Mouse (Mus musculus) midbrain, embryonic 10.5 days (tissue): Measurements from ENCODE around the gene Thg1l. TPM values are rescaled to one million over a fixed set of nuclear protein-coding genes. Genes with fewer than 3 reads are reported as not detected.

ENCODE experiments used
- DNase-seq: peaks from one replicate; pipeline ENCODE4 v3.0.0-alpha.2; 2017; ENCODE audit warnings: low spot score
- H3K27ac ChIP-seq: fragments of 300-500 bp; sonication (generic); replicated peaks from 2 replicates; pipeline ENCODE4 v1.5.1; 2016; ENCODE audit warnings: mild to moderate bottlenecking
- H3K27me3 ChIP-seq: fragments of 300-500 bp; sonication (generic); 2 replicates; pipeline ENCODE4 v1.6.1; 2016; ENCODE audit warnings: low read depth, mild to moderate bottlenecking; ENCODE audit not compliant: poor library complexity, severe bottlenecking
- H3K36me3 ChIP-seq: fragments of 300-500 bp; sonication (generic); 2 replicates; pipeline ENCODE4 v1.6.1; 2016; ENCODE audit warnings: mild to moderate bottlenecking, moderate library complexity
- H3K4me1 ChIP-seq: fragments of 300-500 bp; sonication (generic); 2 replicates; pipeline ENCODE4 v1.6.1; 2016
- H3K4me3 ChIP-seq: fragments of 300-500 bp; sonication (generic); 2 replicates; pipeline ENCODE4 v1.5.1; 2016; ENCODE audit warnings: mild to moderate bottlenecking, moderate library complexity
- H3K9me3 ChIP-seq: fragments of 300-500 bp; sonication (generic); replicated peaks from 2 replicates; pipeline ENCODE4 v1.6.1; 2016; ENCODE audit warnings: mild to moderate bottlenecking
- WGBS: fragments of 180-500 bp; shearing (Covaris S2); methylation state at CpG from one replicate; pipeline ENCODE4 v1.1.7; 2016; 5-methylcytosine and 5-hydroxymethylcytosine counted together
- polyA plus RNA-seq: library from polyadenylated mRNA; unstranded; fragments of >200 nt; fragmentation: Nextera tagmentation; extraction: Ambion mirVana; gene quantifications from 2 replicates; pipeline ENCODE4 v1.2.1, GENCODE M21; 2016

The Thg1l gene
- polyA plus RNA-seq, 1 experiment from 2014 or later, result 18.3 TPM

DNA sequence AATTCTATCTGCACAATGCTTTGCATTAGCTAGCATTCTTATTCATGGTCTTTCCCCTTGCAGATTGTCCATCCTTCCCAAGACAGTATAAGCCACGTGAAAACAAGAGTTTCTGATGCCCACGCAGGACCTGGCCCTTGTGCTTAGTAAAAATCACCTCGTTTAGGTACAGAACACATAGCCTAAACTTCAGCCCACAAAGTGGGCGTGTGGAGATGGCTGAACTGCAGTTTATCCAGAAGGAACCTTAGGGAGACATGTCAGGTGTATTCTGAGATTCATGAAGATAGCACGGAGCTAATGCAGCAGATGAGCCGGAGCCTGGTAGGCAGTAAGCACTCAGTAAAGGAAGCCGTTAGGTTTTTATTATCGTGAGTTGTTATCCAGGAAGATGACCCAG, 34.3 kb downstream of the Thg1l start:
- no peaks in the 10 kb centered on the region for H3K9me3 ChIP-seq
- 39% methylated on average over 8 of the region's 8 CpGs for WGBS
- DNase-seq, result peak; percentile 26
- H3K27ac ChIP-seq, result peak overlapping the region; percentile 86
- no peaks in the 10 kb centered on the region for H3K27me3 ChIP-seq
- peaks cover 32% of the 10 kb centered on the region for H3K4me1 ChIP-seq
- H3K36me3 ChIP-seq, result no peaks in the 10 kb centered on the region
- H3K4me3 ChIP-seq, result peak overlapping the region; percentile 24

DNA sequence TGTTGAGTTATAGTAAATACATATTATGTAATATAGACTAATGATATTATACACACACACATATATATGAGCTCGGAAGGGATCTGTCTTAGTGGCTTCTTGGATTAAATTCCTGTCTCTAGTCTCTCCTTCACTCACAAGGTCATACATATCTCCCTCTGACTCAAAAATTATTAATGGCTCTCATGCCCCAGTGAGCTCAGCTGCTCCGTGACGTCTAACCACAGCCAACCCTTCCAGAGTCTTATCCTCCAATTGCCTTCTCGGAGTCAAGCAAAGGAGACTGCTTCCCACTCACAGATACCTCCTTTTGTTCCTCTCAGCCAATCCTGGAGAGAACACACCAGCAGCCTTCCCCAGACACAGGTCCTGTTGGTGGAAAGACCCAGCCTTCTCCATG, 36.5 kb downstream of the Thg1l start:
- Histone ChIP-seq H3K4me1 (peaks cover 31% of the 10 kb centered on the region), H3K36me3 (no peaks in the 10 kb centered on the region), H3K27me3 (no peaks in the 10 kb centered on the region), H3K27ac (no peak overlapping the region), H3K9me3 (no peaks in the 10 kb centered on the region), H3K4me3 (no peak overlapping the region)
- DNase-seq, result no peak
- 83% methylated on average over 4 of the region's 4 CpGs for WGBS

DNA sequence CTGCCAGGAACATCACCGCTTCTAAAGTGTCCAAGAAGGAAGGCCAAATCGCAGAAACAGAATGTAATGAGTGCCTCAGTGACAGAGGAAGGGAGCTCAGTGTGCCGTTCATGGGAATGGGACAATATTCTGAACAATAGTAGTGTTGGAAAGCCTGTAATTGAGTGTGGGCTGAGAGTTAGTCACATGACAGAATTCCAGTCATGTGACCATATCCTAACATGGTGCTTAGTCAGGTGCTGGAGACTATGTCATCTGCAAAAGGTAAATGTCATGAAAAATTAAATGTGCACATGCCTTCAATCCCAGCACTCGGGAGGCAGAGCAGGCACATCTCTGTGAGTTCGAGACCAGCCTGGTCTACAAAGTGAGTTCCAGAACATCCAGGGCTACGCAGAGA, 37.3 kb downstream of the Thg1l start:
- Histone ChIP-seq H3K27me3 (no peaks in the 10 kb centered on the region), H3K4me1 (peaks cover 31% of the 10 kb centered on the region), H3K36me3 (no peaks in the 10 kb centered on the region), H3K9me3 (no peaks in the 10 kb centered on the region), H3K4me3 (no peak overlapping the region), H3K27ac (no peak overlapping the region)
- DNase-seq, result no peak
- WGBS, result 97% methylated on average over 6 of the region's 6 CpGs

DNA sequence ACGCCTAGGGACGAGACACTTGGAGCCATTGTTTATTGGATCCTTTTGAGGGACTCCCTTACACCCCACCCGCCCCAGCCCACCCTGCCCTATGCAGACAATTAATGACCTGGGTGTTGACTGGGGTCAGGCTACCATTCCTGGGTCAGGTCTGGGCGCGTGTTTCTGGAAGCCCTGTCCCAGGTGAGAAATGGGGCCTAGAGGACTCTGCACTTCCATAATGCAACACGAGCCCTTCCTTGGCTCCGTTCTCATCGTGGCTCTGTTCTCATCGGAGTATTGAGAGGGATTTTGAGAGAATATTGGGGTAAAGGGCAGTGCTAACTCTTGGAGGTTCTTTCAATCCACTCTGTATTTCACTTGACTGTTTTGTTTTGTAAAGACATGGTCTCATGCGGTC, 39.1 kb downstream of the Thg1l start:
- DNase-seq, result no peak
- Histone ChIP-seq H3K4me3 (no peak overlapping the region), H3K9me3 (no peaks in the 10 kb centered on the region), H3K27ac (peak overlapping the region; percentile 55; the same call in 1 of the 2 replicates), H3K36me3 (peaks cover 9% of the 10 kb centered on the region), H3K27me3 (no peaks in the 10 kb centered on the region), H3K4me1 (peaks cover 16% of the 10 kb centered on the region)
- WGBS, result 90% methylated on average over 10 of the region's 10 CpGs

DNA sequence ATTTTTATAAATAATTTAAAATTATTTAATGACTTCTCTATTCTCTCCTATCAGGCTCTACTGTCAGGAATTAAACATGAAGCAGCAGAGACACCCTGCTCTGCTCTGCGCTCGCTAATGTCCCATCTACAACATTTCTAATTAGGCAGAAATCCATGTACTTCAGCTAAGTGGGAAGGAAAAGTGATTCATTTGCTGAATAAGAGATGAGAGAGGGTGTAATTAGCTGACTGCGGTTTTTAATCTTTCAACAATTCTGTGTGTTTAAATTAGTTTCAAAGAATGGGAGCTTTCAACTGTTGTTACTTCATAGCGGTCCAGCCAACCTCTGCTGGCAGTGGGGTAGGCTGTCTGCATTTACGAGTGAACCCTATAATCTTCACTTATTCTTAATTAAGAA, 44.6 kb downstream of the Thg1l start:
- Histone ChIP-seq H3K4me3 (no peak overlapping the region), H3K4me1 (0 out of 2 replicates have a peak, but pooled peaks cover 4% of the 10 kb centered on the region), H3K27me3 (no peaks in the 10 kb centered on the region), H3K36me3 (peaks cover 63% of the 10 kb centered on the region), H3K9me3 (no peaks in the 10 kb centered on the region), H3K27ac (no peak overlapping the region)
- no peak for DNase-seq
- 95% methylated on average over 5 of the region's 5 CpGs for WGBS

DNA sequence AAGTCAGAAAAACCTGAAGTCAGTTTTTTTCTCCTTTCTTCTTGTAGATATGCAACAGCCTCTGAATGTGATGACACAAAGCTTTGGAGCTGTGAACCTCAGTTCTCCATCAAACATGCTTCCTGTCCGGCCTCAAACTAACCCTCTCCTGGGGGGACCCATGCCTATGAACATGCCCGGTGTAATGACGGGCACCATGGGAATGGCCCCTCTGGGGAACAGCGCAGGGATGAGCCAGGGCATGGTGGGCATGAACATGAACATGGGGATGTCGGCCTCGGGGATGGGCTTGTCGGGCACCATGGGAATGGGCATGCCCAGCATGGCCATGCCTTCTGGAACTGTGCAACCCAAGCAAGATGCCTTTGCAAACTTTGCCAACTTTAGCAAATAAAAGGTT, 46.4 kb downstream of the Thg1l start:
- Histone ChIP-seq H3K36me3 (peaks cover 70% of the 10 kb centered on the region), H3K27me3 (no peaks in the 10 kb centered on the region), H3K9me3 (no peaks in the 10 kb centered on the region), H3K4me1 (no peaks in the 10 kb centered on the region), H3K27ac (no peak overlapping the region), H3K4me3 (no peak overlapping the region)
- 91% methylated on average over 7 of the region's 7 CpGs for WGBS
- DNase-seq, result no peak

DNA sequence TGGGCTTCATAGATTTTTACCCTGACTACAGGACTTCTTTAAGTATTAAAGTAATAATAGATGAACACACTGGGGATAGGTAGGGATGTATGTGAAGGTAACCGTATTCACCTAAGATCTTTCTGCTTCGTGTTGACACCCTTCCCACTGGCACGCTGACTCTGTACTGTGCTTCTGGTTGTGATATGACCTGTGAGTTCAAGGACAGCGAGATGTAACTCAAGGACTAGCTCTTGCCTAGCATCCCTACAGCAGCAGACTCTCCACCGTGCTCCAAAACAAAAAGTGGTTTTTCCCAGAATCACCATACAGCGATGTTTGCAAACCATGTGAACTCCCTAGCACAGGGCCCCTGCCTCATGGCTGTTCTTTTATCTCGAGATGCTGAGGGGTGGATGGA, 47.2 kb downstream of the Thg1l start:
- Histone ChIP-seq H3K36me3 (peaks cover 78% of the 10 kb centered on the region), H3K9me3 (no peaks in the 10 kb centered on the region), H3K27me3 (no peaks in the 10 kb centered on the region), H3K27ac (no peak overlapping the region), H3K4me3 (no peak overlapping the region), H3K4me1 (no peaks in the 10 kb centered on the region)
- WGBS, result 94% methylated on average over 7 of the region's 7 CpGs
- no peak for DNase-seq

DNA sequence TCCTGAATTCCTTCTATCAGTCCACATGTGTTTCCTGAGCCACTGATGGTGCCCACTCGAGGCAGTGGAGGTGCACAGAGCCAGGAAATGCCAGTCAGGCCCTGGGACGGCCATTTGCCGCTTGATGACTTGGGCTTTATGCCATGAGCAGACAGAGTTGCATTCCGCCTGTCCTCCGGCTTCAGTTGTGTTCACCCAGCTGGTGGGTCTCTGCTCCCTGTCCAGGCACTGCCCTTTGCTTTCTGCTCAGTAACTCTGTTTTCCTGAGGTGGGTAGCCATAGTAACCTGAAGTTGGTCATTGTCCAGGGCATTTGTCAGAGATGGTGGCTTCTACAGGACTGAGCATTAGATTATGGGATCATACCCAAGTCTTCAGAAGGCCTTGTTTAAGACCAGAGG, 48.0 kb downstream of the Thg1l start:
- no peaks in the 10 kb centered on the region for H3K9me3 ChIP-seq
- H3K36me3 ChIP-seq, result peaks cover 86% of the 10 kb centered on the region
- DNase-seq, result no peak
- H3K4me1 ChIP-seq, result no peaks in the 10 kb centered on the region
- H3K4me3 ChIP-seq, result no peak overlapping the region
- H3K27me3 ChIP-seq, result no peaks in the 10 kb centered on the region
- WGBS, result 89% methylated on average over 5 of the region's 5 CpGs
- no peak overlapping the region for H3K27ac ChIP-seq

DNA sequence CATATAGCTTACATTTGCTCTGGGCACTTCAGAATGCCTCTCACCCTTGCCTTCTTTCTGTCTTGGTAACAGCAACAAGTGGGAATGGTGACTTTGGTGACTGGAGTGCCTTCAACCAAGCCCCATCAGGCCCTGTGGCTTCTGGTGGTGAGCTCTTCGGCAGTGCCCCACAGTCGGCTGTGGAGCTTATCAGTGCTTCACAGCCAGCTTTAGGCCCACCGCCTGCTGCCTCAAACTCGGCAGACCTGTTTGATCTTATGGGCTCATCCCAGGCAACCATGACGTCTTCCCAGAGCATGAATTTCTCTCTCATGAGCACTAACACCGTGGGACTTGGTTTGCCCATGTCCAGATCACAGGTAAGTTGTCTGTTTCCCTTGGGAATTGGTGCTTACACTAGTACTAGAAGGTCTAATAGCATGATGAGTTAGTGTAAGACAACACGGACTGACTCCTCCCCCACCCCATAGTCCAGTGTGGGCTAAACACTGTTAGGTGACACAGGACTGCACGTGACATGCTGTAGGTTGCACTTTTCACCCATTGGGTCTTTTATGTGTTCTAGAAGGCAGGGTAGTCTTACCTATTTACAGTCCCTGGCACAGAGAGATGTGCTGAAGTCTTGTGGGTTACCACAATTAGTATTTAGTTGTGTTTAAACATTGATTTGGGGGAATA, 49.0 kb downstream of the Thg1l start:
- DNase-seq, result no peak
- Histone ChIP-seq H3K27me3 (no peaks in the 10 kb centered on the region), H3K4me3 (no peak overlapping the region), H3K36me3 (peaks cover 85% of the 10 kb centered on the region), H3K27ac (no peak overlapping the region), H3K9me3 (no peaks in the 10 kb centered on the region), H3K4me1 (no peaks in the 10 kb centered on the region)
- 88% methylated on average over 8 of the region's 8 CpGs for WGBS

DNA sequence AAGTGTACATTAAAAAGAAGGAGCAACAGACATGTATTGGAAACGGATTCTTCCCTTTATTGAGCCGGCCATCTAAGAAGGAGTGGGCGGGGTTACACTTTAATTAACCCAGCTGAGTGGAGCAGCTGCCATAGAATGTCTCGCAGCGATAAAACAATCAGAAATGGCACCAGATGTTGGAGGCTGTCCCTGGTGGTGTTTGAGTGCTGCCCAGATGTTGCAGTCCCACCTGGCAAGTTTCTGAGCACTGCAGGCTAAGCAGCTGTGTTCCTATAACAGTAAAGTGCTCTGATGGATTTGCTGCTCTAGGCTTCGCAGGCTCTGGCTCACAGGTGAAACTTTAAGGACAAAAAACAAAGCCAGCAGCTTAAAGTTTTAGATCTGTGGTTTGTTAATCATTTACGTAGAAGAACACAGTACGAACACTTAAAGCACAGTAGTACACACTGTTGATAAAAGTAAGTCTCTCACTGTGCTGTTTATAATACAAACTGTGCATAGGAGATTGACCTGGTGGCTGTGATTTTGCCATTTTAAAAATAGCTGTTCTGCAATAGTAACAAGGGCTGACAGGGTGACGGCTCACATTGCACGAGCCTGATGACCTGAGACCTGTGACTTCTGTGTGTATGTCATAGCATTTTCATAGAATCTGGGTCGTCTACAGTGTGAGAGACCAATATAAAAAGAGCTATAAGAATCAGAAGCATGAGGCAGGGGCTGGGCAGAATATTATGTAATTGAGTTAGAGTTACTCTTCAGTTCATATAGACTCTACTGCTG, 54.9 kb downstream of the Thg1l start:
- no peak overlapping the region for H3K27ac ChIP-seq
- H3K4me1 ChIP-seq, result no peaks in the 10 kb centered on the region; the same call in 1 of the 2 replicates
- no peak overlapping the region for H3K4me3 ChIP-seq
- H3K27me3 ChIP-seq, result no peaks in the 10 kb centered on the region
- no peak for DNase-seq
- H3K9me3 ChIP-seq, result no peaks in the 10 kb centered on the region
- peaks cover 65% of the 10 kb centered on the region for H3K36me3 ChIP-seq
- WGBS, result 87% methylated on average over 11 of the region's 11 CpGs

DNA sequence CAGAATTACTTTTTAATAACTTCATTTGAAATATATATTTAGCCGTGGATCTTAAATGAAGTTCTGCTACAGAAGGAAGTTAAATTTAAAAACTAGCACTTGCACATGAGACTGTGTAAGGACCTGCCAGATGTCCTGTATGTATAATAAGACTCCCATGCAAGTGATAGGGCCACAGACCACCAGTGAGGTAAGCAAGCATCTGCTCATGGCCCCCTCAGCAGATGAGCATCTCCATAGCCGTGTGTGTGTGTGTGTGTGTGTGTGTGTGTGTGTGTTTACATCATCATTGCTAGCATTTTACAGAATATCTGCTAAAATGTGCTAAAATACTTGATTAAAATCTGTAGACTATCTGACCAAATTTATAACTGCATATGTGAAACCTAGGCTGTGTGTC, 57.9 kb downstream of the Thg1l start:
- 83% methylated on average over 2 of the region's 2 CpGs for WGBS
- H3K4me1 ChIP-seq, result no peaks in the 10 kb centered on the region; the same call in 1 of the 2 replicates
- peaks cover 75% of the 10 kb centered on the region for H3K36me3 ChIP-seq
- DNase-seq, result no peak
- H3K4me3 ChIP-seq, result no peak overlapping the region
- H3K9me3 ChIP-seq, result no peaks in the 10 kb centered on the region
- no peak overlapping the region for H3K27ac ChIP-seq
- no peaks in the 10 kb centered on the region for H3K27me3 ChIP-seq
